Mouse (Mus musculus) embryonic facial prominence, embryonic 13.5 days (tissue): ENCODE measurements around the gene Rangrf. TPM values are rescaled to one million over a fixed set of nuclear protein-coding genes. Genes with fewer than 3 reads are reported as not detected.
"Not testable (repeated sequence)": the region's sequence is repeated elsewhere in the genome, so short reads cannot be mapped to it uniquely, and the experiment has no call there.

Source experiments
- ATAC-seq: fragments of 200-750 bp; cut with Nextera tagmentation; 2 replicates; pipeline ENCODE4 v1.8.0; 2017; ENCODE audit warnings: low read depth; ENCODE audit not compliant: insufficient number of reproducible peaks, insufficient read depth, low FRiP score, low TSS enrichment
- H3K27ac ChIP-seq: fragments of 300-500 bp; sonication (generic); 2 replicates; pipeline ENCODE4 v1.5.1; 2015; ENCODE audit warnings: moderate library complexity, mild to moderate bottlenecking, inconsistent platforms
- H3K27me3 ChIP-seq: fragments of 300-500 bp; sonication (generic); 2 replicates; pipeline ENCODE4 v1.6.1; 2015; ENCODE audit warnings: mild to moderate bottlenecking, inconsistent platforms
- H3K36me3 ChIP-seq: fragments of 300-500 bp; sonication (generic); 2 replicates; pipeline ENCODE4 v1.6.1; 2015; ENCODE audit warnings: mild to moderate bottlenecking, inconsistent platforms
- H3K4me1 ChIP-seq: fragments of 300-500 bp; sonication (generic); 2 replicates; pipeline ENCODE4 v1.6.1; 2015; ENCODE audit warnings: inconsistent platforms
- H3K4me2 ChIP-seq: fragments of 300-500 bp; sonication (generic); 2 replicates; pipeline ENCODE4 v1.6.1; 2015; ENCODE audit warnings: moderate library complexity, mild to moderate bottlenecking, inconsistent platforms
- H3K4me3 ChIP-seq: fragments of 300-500 bp; sonication (generic); 2 replicates; pipeline ENCODE4 v1.5.1; 2015; ENCODE audit warnings: mild to moderate bottlenecking, inconsistent platforms
- H3K9ac ChIP-seq: fragments of 300-500 bp; sonication (generic); 2 replicates; pipeline ENCODE4 v1.6.1; 2015; ENCODE audit warnings: mild to moderate bottlenecking, inconsistent platforms
- H3K9me3 ChIP-seq: fragments of 300-500 bp; sonication (generic); 2 replicates; pipeline ENCODE4 v1.6.1; 2016; ENCODE audit warnings: inconsistent platforms
- WGBS: fragments of 180-500 bp; shearing (Covaris S2); methylation state at CpG from one replicate; pipeline ENCODE4 v1.1.7; 2015; ENCODE audit warnings: mixed read lengths; 5-methylcytosine and 5-hydroxymethylcytosine counted together
- polyA plus RNA-seq: library from polyadenylated mRNA; unstranded; fragments of >200 nt; fragmentation: Nextera tagmentation; extraction: Ambion mirVana; gene quantifications from 2 replicates; pipeline ENCODE4 v1.2.1, GENCODE M21; 2015

Rangrf gene
- polyA plus RNA-seq, 1 experiment from 2014 or later: 59.3 TPM

DNA sequence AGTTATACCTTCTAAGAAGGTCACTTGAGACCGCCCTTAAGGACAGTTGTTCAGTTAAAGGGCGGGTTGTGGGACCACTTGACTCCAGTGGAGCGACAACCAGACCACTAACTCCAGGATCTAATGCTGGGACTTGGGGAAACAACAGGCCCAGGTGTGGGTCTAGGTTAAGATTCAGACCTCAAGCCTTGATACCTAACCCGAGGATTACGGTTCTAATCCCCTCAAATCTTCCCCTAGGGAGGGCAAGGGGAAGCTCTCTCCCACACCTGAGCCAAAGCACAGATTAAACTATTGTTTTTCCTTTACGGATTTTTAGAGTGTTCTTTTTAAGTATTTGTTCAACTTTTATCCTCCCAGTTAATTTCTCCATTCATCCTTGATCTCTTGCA is 930 bp downstream of the Rangrf start:
- Histone ChIP-seq H3K36me3 (no peaks in the 10 kb centered on the region), H3K27ac (no peak overlapping the region), H3K4me1 (peaks cover 12% of the 10 kb centered on the region), H3K27me3 (no peaks in the 10 kb centered on the region), H3K9me3 (no peaks in the 10 kb centered on the region), H3K4me2 (peak overlapping the region; percentile 71), H3K4me3 (peak overlapping the region; percentile 51), H3K9ac (peak overlapping the region; percentile 49)
- 24% methylated on average over 6 of the region's 6 CpGs for WGBS
- ATAC-seq: no peak

DNA sequence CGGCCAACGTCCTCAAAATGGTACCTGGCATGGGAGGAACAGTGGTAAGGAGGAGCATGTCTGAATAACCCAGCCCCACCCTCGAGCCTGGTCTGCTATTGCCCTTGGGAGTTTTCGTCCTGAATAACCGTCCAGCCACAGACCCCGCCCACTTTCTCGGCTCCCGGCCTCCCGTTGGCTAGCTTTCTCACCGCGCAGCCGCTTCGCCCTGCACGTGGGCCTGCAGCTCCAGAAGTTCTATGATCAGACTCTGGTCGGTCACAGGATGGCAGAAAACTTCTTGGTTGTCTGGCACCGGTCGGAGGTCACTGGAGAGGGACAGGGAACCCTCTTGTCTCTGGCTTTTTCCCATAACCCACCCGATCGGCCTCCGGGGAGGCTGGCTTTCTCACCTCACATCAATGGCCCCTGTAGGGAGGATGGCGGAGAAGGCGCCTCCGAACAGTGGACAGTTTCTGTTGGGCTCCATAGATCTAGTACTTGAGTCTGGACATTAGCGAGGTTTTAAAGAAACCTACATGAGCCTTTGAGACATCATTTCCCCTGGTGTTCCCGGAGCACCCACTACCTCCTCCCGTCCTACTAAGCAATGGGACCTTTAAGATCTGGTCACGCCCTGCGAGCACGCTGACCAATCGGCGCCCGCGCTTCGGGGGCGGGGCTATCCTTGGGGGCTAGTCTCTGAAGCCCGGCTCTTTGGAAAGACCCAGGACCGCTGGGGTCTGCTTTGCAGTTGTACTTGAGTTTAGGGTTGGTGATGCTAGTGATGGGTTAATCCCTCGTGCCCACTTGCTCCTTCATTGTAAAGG is 1.5 kb downstream of the Rangrf start:
- not testable (repeated sequence) for H3K9me3 ChIP-seq, H3K36me3 ChIP-seq, H3K27me3 ChIP-seq
- H3K4me1 ChIP-seq: peaks cover 18% of the 10 kb centered on the region
- H3K4me2 ChIP-seq: peak overlapping the region; percentile 71
- H3K4me3 ChIP-seq: peak overlapping the region; percentile 51
- H3K27ac ChIP-seq: 0 out of 2 replicates have a peak overlapping the region, but pooled peaks have one; percentile 4
- peak overlapping the region; percentile 67 for H3K9ac ChIP-seq
- WGBS: under 1% methylated on average over 38 of the region's 38 CpGs
- peak; percentile 76 for ATAC-seq

DNA sequence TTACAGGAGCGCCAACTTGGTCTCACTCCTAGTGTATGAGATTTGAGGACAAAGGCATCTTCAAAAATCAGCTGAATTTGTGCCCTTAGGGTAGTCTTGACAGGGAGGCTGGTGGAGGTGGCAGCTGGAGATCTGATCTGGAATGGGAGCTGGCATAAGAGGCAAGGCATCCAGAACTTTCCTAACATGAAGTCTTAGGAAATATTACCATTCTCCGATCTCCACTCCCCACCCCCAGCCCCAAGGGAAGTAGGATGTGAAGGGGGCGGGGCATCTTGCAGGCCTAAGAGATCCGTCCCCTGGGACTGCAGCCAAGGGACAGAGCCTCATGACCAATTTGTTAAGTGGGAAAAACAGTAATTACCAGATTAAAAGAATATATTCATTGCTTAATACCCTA is 4.8 kb downstream of the Rangrf start:
- H3K9me3 ChIP-seq: no peaks in the 10 kb centered on the region
- no peaks in the 10 kb centered on the region for H3K36me3 ChIP-seq
- 69% methylated on average over 4 of the region's 4 CpGs for WGBS
- H3K4me1 ChIP-seq: peaks cover 27% of the 10 kb centered on the region
- H3K9ac ChIP-seq: no peak overlapping the region
- H3K27me3 ChIP-seq: no peaks in the 10 kb centered on the region
- no peak overlapping the region for H3K27ac ChIP-seq
- no peak overlapping the region for H3K4me3 ChIP-seq
- no peak overlapping the region for H3K4me2 ChIP-seq
- ATAC-seq: no peak

DNA sequence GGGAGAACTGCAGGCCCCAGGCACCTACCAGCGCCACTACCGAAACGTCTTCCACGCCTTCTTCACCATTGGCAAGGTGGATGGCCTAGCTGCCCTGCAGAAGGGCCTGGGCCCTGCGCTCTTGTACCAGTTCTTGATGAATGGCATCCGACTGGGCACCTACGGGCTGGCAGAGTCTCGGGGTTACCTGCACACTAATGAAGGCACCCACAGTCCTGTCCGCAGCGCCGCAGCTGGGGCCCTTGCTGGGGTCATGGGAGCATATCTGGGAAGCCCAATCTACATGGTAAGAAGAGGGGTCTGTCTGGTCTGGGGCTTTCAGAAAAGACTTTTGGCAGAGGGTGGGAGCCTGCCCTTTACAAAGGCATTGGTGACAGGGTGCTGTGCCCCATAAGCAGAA is 6.2 kb downstream of the Rangrf start:
- Histone ChIP-seq H3K27me3 (no peaks in the 10 kb centered on the region), H3K4me1 (peaks cover 23% of the 10 kb centered on the region), H3K36me3 (no peaks in the 10 kb centered on the region), H3K9me3 (no peaks in the 10 kb centered on the region), H3K4me2 (peak overlapping the region; percentile 87), H3K9ac (peak overlapping the region; percentile 66), H3K4me3 (peak overlapping the region; percentile 60), H3K27ac (no peak overlapping the region)
- 86% methylated on average over 11 of the region's 11 CpGs for WGBS
- no peak for ATAC-seq

DNA sequence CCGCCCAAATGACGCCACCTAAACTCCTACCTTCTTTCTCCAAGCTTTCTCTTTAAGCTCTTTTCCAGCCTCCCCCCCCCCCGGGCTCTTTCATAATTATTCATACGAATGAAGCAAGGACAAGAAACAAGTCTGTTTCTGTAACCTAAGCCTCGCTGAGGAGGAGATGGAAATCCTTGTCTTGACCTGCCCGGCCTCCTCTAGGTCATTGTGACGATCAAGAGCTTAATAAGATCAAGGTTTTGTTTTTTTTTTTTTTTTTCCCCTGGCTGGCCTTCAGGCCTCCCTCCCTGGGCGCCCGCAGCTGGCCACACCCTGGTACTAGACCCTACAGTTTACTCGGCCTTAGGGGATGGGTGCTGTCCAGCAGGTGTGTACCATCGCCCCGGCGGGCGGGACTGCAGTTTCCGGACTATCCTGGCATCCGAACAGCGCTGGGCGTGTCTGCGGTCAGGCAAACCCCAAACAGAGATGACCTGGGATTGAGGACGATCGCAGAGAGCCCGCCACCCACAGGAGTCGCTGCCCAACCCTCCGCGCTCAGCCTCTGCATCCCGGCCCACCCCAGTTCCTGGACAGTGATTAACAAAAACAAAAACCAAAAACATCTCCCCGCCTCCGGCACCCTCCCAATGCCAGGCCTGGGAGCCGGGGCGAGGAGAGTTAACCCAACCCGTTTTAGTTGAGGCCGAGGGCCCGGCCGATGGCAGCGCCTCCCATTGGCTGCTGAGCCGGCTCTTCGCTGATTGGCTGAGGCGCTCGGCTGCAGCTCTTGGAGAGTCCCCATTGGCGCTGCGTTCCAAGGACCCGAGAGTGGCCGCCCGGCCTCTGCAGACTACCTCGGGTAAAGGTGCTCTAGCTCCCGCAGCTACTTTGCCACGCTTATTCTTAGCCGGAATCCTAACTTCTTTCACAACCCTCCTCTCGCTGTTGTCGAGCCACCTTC is 7.4 kb downstream of the Rangrf start, which contains the start of gene Slc25a35:
Gene Slc25a35, plus strand, starts transcription at position 795 of the 946 bp plus-strand sequence.
- Histone ChIP-seq H3K27me3 (no peaks in the 10 kb centered on the region), H3K27ac (peak within 1 kb of the TSS; percentile 30; the same call in 1 of the 2 replicates), H3K4me3 (peak within 1 kb of the TSS; percentile 60), H3K9ac (peak within 1 kb of the TSS; percentile 75), H3K4me1 (peaks cover 19% of the 10 kb centered on the region), H3K4me2 (peak within 1 kb of the TSS; percentile 87), H3K9me3 (no peaks in the 10 kb centered on the region), H3K36me3 (no peaks in the 10 kb centered on the region)
- under 1% methylated on average over 50 of the region's 50 CpGs for WGBS
- peak; percentile 90 for ATAC-seq

DNA sequence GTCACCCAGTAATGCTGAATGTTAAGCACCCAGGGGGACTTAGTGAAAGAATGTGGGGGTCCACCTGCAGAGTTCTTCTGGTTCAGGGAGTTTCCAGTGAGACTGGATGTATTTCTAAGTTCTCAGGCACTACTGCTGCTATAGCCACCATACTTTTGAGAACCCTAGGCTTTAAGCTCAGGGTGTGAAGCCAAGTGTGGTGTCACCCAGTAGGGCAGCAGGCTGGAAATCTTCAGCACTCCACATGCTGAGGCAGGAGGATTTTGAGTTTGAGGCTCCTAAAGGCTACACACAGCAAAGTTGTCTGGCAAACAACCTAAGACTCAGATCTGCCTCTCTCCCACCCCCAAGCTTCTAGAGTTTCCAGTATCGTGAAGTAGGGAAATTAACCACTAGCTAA is 8.4 kb downstream of the Rangrf start:
- H3K9ac ChIP-seq: no peak overlapping the region
- H3K4me2 ChIP-seq: no peak overlapping the region

DNA sequence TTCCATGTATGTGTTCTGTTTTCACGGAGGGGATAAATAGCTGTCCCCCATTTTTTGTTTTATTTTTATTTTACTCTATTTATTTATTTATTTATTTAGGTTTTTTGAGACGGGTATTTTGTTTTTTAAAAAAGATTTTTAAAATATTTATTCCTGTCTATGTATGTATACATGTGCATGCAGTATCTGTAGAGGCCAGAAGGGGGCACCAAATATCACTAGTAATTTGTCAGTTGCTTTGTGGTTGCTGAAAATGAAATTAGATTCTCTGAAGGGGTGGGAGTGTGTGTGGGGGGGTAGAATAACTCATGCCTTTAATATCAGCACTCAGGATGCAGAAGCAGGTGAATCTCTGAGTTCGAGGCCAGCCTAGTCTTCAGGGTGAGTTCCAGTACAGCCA is 9.1 kb downstream of the Rangrf start:
- ATAC-seq: no peak
- no peaks in the 10 kb centered on the region for H3K36me3 ChIP-seq
- H3K4me2 ChIP-seq: no peak overlapping the region
- H3K4me3 ChIP-seq: no peak overlapping the region
- no peaks in the 10 kb centered on the region for H3K27me3 ChIP-seq
- WGBS: 27% methylated on average over 3 of the region's 3 CpGs
- no peaks in the 10 kb centered on the region for H3K9me3 ChIP-seq
- H3K4me1 ChIP-seq: peaks cover 18% of the 10 kb centered on the region
- H3K27ac ChIP-seq: no peak overlapping the region
- H3K9ac ChIP-seq: no peak overlapping the region

More for the DNA sequence above, 8.4 kb downstream of the Rangrf start:
- Histone ChIP-seq H3K4me3 (no peak overlapping the region), H3K36me3 (no peaks in the 10 kb centered on the region), H3K27me3 (no peaks in the 10 kb centered on the region), H3K27ac (no peak overlapping the region), H3K4me1 (peaks cover 18% of the 10 kb centered on the region), H3K9me3 (no peaks in the 10 kb centered on the region)
- 28% methylated on average over 1 of the region's 1 CpGs for WGBS
- no peak for ATAC-seq

DNA sequence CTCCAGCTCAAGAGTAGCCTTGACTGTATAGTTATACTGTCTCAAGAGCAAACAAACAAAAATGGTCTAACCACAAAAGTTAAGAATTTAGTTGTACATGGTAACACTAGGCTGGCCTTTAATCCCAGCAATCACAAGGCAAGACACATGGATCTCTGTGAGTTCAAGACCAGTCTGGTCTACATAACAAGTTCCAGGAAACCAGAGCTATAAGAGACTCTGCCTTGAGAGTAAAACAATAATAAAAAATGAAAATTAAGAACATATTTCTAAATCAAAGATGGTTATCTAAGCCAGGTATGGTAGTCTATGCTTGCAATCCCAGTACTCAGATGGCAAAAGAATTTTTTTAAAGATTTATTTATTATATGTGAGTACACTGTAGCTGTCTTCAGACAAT is 9.9 kb downstream of the Rangrf start:
- no peak overlapping the region for H3K4me2 ChIP-seq
- H3K9me3 ChIP-seq: no peaks in the 10 kb centered on the region
- H3K36me3 ChIP-seq: no peaks in the 10 kb centered on the region
- no peak overlapping the region for H3K9ac ChIP-seq
- no peak for ATAC-seq
- H3K4me1 ChIP-seq: peaks cover 18% of the 10 kb centered on the region
- H3K4me3 ChIP-seq: no peak overlapping the region
- no peak overlapping the region for H3K27ac ChIP-seq
- no peaks in the 10 kb centered on the region for H3K27me3 ChIP-seq

DNA sequence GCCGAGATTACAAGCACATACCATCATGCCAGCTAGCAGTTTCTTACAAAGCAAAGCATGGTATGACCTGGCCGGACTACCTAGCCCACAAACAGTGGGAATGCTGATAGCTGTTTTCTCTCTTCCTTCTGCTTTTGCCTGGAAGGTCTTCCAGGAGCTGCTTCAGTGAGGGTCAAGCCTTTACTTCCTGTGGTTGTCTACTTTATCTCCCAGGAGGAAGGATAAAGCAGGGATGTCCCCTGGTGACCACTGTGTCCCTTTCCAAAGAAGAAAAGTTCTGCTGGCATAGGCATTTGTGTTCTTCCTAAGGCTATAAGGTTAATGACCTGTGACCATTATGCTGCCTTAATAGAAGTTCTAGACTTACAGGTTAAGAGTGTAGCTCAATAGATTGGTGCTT is 11.6 kb downstream of the Rangrf start:
- WGBS: 77% methylated on average over 2 of the region's 2 CpGs
- Histone ChIP-seq H3K36me3 (no peaks in the 10 kb centered on the region), H3K9me3 (no peaks in the 10 kb centered on the region), H3K27ac (no peak overlapping the region), H3K4me1 (peaks cover 11% of the 10 kb centered on the region), H3K9ac (no peak overlapping the region), H3K4me3 (no peak overlapping the region), H3K27me3 (no peaks in the 10 kb centered on the region), H3K4me2 (no peak overlapping the region)
- ATAC-seq: no peak

DNA sequence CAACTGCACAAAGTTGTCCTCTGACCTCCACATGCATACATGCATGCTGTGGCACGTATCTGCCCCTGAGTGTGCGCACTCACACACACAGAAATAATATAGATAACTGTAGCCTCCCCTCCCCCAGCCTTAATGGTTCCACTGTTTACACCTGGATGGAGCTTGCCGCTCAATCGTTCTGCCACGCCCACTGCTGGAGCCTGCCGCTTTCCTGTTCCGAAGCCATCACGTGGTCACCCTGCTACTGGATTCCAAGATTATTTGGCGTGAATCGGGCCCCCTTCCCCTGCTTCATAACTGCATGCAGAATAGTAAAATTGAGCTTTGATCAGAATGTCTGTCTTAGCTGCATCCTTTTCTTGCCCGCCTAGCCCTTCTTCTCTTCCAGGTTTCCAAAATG is 12.8 kb downstream of the Rangrf start:
- H3K4me1 ChIP-seq, H3K9me3 ChIP-seq, H3K27ac ChIP-seq, H3K9ac ChIP-seq, ATAC-seq, H3K36me3 ChIP-seq, H3K4me3 ChIP-seq, H3K27me3 ChIP-seq: not testable (repeated sequence)
- WGBS: 18% methylated on average over 11 of the region's 11 CpGs
- H3K4me2 ChIP-seq: peak overlapping the region; percentile 18; the same call in 1 of the 2 replicates

DNA sequence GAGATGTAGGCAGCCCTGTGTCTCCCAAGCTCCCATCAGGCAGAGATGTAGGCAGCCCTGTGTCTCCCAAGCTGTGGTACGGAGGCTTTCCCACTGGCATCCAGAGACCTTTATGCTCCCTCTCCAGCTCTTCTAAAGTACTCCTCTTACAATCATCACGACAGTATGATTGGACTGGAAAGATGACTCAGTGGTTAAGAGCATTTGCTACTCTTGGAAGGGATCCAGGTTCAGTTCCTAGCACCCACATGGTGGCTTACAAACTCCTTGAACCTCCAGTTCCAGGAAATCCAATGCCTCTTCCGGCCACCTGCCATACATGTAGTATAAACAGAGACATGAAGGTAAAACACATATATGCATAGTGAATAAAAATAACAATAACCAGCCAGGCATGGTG is 13.4 kb downstream of the Rangrf start:
- H3K4me3 ChIP-seq: no peak overlapping the region
- H3K36me3 ChIP-seq: no peaks in the 10 kb centered on the region
- no peak for ATAC-seq
- H3K27ac ChIP-seq: no peak overlapping the region
- H3K9ac ChIP-seq: no peak overlapping the region
- H3K27me3 ChIP-seq: peaks cover 10% of the 10 kb centered on the region
- peaks cover 7% of the 10 kb centered on the region for H3K4me1 ChIP-seq
- no peaks in the 10 kb centered on the region for H3K9me3 ChIP-seq
- 77% methylated on average over 3 of the region's 3 CpGs for WGBS
- no peak overlapping the region for H3K4me2 ChIP-seq
